Mouse (Mus musculus) heart, adult 8-10 months (tissue): ENCODE measurements around the gene Hoxc5. TPM values are rescaled to one million over a fixed set of nuclear protein-coding genes. Genes with fewer than 3 reads are reported as not detected.

ENCODE experiments used
- DNase-seq: peaks from one replicate; pipeline ENCODE4 v3.0.0; 2022; ENCODE audit warnings: low spot score
- total RNA-seq, 4 experiments: library from RNA; stranded (reverse); gene quantifications; 2 replicates each; pipeline ENCODE4 v1.2.4; 2022

The Hoxc5 gene
- total RNA-seq = under 1 TPM in 1 of 4 experiments, not detected in 3; 0.12 TPM

- no peak for DNase-seq
Observed at GRCm38 (mm10) chr15:102967312-102967510, at the start of gene Hoxc5. Gene Hoxc5, plus strand, starts transcription at chr15:102967443.

DNA sequence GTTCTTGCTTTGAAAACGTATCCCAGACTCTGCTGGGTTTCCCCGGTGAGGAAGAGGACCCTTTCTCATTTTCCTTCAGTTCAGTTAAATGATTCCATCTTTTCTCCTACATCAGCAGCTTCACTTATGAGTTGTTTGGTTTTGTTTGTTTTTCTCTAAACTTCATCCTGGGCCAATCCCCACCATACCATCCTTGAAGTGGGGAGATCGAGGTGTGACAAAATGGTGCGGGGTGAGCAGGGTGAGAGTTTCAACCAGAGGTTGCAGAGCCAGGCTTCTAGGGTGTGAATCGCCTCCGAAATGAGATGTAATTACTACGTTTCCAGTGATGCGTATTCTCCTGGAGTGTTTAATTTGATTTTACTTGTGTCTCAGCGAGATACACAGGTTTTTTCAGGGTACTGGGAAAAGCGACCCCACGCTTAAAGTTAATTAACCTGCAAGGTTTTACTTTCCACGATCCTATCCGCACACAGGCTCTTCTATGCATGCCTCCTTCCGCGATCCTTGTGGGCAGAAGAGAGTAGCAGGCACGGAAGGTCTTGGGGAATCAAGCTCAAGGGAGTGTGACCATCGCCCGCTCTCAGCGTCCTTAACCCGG lies 49.2 kb upstream of the Hoxc5 start:
- no peak for DNase-seq

DNA sequence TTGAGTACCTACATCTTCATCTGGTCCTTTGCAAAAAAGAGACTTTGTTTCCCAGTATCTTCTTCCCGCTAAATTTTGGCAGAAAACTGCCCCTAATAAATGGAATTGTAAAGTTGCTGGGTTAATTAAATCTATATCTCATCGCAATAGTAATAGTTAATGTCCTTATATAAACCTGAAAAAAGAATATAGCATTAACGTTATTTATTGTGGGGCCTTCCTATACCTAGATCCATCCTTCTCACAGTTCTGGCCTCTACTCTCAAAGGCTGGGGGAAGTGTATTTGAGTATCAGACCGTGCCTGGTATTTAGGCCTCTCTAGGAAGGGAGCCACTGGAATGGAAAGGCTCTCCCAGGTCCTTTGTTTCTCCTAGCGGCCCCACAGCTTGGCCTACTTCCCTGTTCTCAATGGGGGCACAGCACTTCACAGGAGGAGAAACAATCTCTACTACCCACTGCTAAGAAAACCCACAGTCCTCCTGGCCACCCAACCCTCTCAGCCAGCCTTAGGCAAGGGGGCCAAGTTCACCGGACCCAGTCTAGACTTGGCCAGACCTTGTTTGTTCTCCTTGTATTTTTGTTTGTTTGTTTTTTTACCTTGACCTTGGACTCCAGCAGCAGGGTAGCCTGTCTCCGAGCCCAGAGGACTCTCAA lies 48.5 kb upstream of the Hoxc5 start:
- no peak for DNase-seq

DNA sequence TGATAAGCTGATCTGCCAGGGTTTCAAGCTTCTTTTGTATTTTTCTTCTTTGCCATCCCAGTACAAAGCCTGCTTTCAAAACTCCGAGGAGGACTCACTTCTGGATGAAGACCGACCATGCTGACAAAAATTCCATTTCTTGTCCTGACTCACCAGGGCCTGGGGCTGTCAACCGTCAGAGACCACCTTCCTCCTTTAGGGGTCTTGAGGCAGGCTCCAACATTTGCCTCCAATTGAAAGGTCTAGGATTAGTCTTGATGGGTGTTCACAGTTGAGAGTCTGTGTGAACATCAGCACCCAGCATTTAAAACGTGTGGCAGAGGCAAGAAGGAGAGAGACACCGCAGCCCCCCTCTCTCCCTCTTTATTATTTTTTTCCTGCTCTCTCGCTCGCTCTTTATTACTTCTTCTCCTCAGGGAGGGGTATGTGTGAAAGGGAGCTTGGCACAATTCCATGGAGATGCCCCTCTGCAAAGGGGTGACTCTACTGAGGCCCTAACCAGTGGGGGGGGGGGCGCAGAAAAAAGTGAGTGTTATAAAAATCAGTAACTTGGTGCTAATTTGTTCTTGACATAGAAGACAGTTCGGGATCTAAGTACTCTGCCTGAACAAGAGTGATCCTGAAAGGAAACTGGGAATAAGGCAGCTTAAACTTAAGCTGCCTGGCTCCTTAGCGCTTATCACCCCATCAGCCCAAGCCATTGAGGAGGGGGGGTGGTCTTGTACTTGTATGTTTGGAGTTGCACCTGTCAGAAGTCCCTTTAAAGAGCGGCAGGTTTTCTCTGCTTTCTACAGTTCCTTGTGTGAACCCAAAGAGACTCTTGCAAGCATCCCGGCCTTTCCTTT lies 47.7 kb upstream of the Hoxc5 start:
- no peak for DNase-seq

DNA sequence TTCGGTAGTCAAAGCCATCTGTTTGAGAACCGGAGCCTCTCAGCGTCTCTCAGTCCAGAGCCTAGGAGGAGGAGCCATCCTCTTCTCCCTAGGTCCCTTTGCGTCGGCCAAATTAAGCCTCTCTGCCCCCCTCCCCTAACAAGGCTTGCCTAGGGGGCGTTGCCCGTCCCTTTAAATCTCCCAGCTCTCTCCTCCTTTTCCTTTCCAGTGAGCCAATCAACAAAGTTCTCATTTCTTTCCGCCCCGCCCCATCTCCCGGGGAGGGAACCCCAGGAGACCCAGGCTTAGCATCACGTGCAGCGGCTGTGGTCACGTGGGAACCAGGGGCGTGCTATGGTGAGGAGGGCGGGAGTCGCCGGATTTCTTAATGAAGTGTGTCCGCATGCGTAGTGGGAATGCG lies 46.6 kb upstream of the Hoxc5 start:
- peak; percentile 30 for DNase-seq

DNA sequence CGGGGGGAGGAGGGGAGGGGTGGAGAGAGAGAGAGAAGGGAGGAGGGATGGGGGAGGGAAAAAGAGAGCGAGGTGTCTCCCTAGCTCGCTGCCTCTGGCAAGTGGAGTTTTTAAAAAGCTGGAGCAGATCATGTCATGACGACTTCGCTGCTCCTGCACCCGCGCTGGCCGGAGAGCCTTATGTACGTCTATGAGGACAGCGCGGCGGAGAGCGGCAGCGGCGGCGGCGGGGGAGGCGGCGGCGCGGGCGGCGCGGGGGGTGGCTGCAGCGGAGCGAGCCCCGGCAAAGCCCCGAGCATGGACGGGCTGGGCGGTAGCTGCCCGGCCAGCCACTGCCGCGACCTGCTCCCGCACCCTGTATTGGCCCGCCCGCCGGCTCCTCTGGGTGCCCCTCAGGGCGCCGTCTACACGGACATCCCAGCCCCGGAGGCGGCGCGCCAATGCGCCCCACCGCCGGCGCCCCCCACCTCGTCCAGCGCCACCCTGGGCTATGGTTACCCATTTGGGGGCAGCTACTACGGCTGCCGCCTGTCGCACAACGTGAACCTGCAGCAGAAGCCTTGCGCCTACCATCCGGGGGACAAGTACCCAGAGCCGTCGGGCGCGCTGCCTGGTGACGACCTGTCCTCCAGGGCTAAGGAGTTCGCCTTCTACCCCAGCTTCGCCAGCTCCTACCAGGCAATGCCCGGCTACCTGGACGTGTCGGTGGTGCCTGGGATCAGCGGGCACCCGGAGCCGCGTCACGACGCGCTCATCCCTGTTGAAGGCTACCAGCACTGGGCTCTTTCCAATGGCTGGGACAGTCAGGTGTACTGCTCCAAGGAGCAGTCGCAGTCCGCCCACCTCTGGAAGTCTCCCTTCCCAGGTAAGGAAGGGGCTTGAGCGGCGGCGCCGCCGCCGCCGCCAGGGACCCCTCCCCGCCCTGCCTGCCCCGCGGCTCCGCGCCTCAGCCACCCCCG lies 45.9 kb upstream of the Hoxc5 start, which contains the start of gene Hoxc13:
Gene Hoxc13 (plus strand): TSS at position 51 of the 959 bp plus-strand sequence.
- DNase-seq = no peak

DNA sequence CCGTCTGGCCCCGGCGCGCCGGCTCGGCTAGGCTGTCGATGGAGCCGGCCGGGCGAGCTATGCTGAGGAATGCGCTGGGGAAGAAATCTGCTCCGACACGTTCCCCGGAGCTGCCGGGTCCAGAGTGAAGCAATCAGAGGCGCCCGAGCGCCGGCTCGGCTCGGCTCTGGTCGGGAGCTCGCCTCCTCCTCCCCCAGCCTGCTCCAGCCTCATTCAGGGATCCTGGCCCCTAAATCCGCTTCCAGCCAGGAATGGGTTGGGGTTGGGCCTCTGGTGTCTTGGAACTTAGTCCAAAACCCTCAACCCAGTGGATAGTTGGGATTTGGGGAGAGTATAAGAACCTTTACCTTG lies 45.3 kb upstream of the Hoxc5 start:
- DNase-seq = no peak

DNA sequence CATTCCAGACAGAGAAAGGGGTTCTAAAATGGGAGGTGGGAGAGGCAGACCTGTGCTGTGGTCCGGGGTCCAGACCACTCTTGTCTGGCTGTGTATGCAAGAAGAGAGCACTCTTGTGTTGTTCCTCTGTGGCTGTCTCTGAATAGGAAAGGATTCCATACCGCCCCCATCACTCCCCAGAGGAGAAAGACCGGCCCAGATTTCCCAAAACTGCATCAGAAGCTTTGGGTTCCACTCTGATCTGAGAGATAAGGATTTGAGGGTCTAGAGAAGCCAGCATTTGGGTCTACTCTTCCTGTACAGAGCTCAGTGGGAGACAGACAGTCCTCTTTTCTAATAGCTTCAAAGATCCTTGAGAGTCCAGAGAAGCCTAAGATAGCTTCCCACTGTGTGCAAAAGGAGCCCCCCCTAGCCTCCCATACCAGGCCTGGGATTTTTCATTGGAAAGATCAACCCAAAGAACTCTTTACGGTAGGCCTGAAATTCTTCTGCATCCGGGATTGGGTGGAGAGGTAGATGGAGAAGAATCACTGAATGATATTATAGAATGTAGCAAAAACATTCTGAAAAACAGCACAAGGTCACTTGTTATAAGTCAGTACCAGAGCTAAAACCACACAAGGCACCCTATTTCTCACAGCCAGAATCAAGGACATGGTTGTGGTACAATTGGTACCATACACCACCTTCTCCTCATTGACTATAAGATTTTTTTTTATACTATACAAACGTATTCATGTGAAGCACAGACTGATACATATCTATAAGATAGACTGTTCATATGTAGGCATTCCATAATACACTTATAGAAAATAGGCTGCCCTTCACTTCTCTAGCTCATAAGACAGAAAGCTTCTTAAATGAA lies 44.4 kb upstream of the Hoxc5 start:
- DNase-seq = no peak

DNA sequence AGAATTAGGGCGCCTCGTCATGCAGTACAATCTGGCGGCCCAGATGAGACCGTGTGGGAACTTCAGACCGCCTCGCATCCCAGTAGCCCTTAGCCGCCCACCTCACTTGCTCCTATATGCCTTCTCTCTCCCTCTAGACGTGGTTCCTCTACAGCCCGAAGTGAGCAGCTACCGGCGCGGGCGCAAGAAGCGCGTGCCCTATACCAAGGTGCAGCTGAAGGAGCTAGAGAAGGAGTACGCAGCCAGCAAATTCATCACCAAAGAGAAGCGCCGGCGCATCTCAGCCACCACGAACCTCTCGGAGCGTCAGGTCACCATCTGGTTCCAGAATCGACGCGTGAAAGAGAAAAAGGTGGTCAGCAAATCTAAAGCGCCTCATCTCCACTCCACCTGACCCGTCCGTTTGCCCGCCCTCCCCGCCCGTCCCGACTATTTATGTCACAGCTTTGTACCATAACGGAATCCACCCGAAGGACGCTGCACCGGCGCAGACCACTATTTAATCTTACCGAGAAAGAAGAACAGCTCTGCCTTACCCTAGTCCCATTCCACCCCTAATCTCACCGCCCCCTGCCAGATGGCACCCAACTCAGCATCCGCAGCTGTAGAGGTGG lies 40.1 kb upstream of the Hoxc5 start:
- DNase-seq = no peak

DNA sequence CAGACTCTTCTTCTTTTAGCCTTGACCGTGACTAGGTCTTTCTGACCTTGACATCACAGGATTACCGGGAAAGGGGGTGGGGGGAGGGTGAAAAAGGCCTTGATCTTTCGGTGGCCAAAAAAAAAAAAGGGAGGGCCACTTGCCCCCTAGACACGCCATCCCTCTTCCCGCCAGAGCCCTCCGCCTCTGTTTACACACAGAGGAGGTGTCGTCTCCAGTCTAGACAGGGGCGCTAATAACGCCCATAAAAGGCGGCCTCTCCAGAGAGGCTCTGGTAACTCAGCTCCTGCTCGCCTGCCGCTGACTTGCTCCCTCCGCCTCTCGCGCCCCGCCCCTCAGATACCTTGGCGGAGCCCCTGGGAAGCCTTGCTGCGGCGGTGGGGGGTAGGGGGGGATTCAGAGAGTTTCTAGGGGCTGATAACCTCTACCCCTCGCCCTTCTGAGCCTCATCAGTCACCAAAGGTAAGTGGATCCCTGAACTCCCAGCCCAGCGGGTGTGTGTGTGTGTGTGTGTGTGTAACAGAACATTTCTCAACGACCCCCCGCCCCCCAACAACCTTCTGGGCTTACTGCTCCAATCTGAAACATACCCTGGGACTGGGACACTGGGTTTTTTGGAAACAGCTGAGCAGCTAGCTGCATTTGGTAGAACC lies 35.4 kb upstream of the Hoxc5 start:
- no peak for DNase-seq

DNA sequence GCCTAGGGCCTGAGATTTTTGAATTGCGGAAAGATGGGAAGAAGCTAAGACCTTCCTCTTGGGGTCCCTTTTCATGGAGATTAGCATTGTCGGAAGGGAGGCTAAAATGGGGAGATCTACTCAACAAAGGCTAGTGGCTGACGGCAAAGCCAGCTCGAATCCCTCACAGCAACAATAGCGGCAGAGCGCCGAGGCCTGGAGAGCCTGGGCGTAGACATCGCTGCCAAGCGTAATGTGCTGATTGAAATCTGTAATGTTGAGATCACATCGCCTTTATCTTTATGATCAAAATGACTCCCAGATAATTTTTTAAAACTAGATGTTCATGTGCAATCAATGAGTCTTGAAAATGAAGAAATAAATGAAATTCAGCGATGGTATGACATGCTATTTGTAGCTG lies 32.8 kb upstream of the Hoxc5 start:
- no peak for DNase-seq

DNA sequence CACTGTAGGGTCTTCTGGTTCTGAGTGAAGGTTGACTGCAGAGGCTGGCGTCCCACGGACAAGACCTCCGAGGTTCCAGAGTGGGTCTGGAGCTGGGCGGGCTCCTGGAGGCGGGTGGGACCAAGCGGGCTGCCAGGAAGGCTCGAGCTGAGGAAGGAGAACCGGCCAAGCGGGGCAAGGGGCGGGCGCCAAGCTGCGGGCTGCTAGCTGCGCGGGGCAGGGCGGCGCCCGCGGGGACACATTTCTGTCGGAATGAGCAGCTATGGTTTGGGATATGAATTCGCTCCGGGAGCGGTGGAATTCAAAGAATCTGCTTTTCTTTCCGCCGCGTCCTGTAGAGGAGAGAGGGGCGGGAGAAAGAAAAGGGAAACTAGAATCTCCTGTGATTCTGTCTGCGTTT lies 32.3 kb upstream of the Hoxc5 start:
- DNase-seq = no peak

DNA sequence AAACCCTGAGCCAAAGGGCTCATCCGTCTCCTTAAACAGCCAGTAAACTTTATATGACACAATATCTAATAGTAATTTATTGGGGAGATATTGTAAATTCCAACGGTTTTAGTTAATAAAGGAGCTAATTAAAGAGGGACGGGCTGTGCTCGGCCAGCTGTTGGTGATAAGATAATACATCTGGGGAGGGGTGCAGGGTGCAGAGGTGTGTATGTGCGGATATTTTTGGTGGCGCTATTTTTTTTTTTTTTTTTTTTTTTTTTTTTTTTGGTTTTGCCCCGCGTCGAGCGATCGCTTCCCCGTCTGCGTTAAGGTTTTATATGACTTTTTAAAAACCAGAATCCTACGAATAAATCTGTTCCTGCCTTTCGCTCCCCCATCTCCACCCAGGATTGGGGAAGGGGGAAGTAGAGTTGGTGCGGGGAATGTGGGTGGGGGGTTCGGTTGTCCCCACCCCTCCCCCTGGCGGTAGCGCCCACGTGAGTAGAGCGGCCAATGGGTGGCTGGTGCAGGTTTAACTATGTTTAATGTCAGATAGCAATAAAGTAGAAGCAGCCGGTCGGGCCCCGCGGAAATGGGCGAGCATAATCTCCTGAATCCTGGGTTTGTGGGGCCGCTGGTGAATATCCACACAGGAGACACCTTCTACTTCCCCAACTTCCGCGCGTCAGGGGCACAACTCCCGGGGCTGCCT lies 30.8 kb upstream of the Hoxc5 start, which contains the start of gene Hoxc12:
Gene Hoxc12 (plus strand): TSS at position 479 of the 694 bp plus-strand sequence.
- no peak for DNase-seq

DNA sequence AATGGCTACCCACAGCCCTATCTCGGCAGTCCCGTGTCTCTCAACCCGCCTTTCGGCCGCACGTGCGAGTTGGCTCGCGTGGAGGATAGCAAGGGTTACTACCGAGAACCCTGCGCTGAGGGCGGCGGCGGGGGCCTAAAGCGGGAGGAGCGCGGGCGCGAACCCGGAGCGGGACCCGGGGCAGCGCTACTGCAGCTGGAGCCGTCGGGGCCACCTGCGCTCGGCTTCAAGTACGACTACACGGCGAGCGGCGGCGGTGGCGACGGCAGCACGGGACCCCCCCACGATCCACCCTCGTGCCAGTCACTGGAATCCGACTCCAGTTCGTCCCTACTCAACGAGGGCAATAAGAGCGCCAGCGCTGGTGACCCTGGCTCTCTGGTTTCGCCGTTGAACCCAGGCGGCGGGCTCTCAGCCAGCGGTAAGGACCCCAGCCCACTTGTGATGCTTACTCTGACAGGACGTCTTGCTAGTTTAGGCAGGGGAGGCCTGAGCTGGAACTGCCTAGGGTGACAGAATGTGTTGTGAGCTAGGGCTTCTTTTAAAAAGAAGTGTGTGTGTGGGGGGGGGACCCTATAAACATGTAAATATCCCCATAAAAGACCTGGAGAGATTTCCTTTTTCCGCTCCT lies 30.1 kb upstream of the Hoxc5 start:
- DNase-seq = no peak

DNA sequence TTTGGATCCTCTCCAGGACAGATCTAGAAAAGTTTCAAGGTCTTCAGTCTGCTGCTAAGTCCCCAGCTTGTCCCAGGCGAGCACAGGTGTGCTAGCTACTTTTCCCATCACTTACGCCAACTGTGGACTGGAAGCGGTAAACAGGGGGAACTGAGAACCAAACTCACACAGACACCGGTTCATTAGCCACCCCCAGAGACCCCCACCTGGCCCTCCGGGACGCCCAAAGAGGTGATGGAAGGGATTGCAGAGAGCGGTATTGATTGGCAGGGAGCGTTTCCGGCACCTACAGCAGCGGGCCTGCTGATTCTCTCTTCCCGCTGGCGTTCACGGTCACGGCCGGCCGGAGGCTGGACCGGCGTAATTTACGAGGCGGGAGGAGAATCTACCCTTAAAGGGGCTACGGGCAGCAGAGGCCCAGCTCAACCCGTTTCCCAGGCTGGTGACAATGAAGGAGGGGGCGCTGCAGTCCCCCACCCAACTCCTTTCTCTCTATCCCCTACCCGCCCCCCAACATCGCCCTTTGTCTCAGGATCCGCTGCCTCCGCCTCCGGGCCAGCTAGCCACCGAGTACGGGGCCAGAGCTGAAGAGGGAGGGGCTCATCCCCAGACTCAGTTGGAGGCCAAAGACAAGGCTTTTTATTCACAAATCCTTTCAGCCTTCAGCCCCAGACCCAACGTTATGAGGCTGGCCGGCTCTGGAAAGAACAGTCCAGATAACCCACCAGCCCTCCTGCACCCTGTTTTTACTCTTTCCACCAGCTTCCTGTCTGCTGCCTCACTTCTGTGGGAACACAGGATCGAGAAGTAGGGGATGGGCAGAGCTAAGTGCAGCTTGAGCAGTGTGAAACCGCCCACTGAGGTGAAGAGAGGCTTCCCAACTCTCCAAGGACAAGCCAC lies 27.7 kb upstream of the Hoxc5 start:
- no peak for DNase-seq

DNA sequence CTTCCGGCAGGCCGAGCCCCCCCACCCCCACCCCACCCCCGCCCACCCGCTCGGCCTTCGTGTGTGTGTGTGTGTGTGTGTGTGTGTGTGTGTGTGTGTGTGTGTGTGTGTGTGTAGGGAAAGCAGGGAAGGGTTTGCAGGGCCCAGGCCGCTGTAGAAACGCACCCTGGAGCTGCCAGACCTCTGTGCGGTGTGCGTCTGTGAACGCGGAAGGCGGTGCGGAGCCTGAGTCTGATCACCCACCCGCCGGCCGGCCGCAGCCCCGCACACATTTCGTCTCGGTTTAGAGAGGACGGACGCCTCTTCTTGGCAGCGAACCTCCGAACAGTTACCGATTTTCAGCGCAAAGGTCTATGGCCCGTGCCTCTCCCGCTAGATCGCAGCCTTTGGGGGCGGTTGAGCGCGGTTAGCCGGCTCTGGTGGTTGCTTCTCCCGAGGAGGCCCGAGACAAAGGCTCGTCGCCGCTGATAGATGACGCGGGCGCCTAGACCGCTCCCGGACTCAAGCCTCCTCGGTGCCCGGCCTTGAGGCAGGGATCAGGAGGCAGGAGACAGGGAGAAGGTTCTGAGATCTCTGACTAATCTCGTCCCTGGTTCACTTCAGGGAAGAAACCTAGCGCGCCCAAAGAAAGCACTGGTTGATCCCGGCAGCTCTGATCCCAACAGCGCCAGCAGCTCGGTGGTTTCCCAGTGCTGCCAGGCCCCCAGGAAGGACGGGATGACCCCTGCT lies 24.3 kb upstream of the Hoxc5 start:
- no peak for DNase-seq

DNA sequence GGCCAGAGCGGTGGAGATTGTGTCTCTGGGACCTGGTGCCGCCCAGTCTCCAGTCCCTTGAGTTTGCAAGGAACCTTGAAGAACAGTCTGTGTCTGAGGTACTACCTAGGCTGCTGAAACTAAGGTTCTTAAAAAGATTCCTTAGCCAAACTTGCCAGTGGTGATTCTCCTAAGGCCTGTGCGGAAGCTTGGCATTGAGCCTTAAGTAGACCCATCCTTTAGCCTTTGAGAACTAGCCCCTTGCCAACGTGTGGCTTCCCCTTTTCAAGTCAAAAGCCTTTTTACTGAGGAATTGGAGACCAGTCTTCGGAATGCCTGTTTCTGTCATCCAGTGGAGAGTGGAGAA lies 23.8 kb upstream of the Hoxc5 start:
- no peak for DNase-seq
